Mouse (Mus musculus) ES-E14 (cell line): ENCODE results near the gene 4930415O20Rik.

Experiments
- HCFC1 ChIP-seq: IDR thresholded peaks from 2 replicates; pipeline ENCODE4 v1.6.1; 2012; ENCODE audit warnings: low read length, inconsistent platforms, borderline replicate concordance; ENCODE audit not compliant: insufficient read depth
- MAFK ChIP-seq: IDR thresholded peaks from 2 replicates; pipeline ENCODE4 v1.6.1; 2014; ENCODE audit warnings: mild to moderate bottlenecking, low read depth, low read length, inconsistent platforms; ENCODE audit not compliant: insufficient read depth
- ZNF384 ChIP-seq: IDR thresholded peaks from 2 replicates; pipeline ENCODE4 v1.6.1; 2012; ENCODE audit warnings: low read depth, low read length, inconsistent platforms

DNA sequence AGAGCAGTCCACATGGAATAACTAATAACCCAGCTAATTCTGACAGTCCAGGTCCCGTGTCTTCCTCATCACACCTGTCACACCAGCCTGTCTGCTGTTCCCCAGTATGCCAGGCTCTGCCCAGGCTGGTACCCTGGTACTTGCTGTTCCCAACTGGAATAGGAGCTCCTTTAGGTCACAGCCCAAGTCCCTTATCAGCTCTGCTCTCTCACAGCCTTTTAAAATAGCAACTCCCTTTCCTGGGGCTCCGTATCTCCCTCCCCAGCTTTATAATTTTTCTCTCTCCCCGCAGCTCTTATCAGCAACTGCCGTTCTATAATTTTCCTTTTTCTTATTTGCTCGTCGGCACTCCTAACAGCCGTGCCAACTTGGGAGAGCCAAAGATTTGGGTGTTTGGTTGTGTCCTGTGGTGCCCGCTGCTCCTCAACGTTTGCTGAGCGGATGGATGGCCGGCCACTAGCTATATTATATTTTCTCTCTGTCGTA lies 35.3 kb downstream of the 4930415O20Rik start:
- TF ChIP-seq HCFC1: no peak
- no peak for TF ChIP-seq MAFK
- no peak for TF ChIP-seq ZNF384
